Mouse (Mus musculus) C2C12 (cell line): ENCODE measurements around the gene Acy3.

ENCODE experiments used
- CEBPB ChIP-seq: IDR thresholded peaks from one replicate; pipeline ENCODE4 v1.6.1; 2011; ENCODE audit warnings: low read depth, mild to moderate bottlenecking, control low read depth, moderate library complexity
- CTCF ChIP-seq: IDR thresholded peaks from one replicate; pipeline ENCODE4 v1.5.1; 2011; ENCODE audit not compliant: control insufficient read depth, insufficient read depth, insufficient read length
- MAX ChIP-seq: IDR thresholded peaks from one replicate; pipeline ENCODE4 v1.6.1; 2011; ENCODE audit warnings: mild to moderate bottlenecking, control low read depth
- MYOG ChIP-seq: IDR thresholded peaks from one replicate; pipeline ENCODE4 v1.6.1; 2011; ENCODE audit not compliant: control insufficient read depth, insufficient read length; ENCODE audit errors: extremely low read depth
- USF1 ChIP-seq: IDR thresholded peaks from one replicate; pipeline ENCODE4 v1.6.1; 2011; ENCODE audit warnings: low read depth, mild to moderate bottlenecking, control low read depth, moderate library complexity

GRCm38 (mm10) chr19:3980917-3981316 is 5.5 kb upstream of the Acy3 start:
- TF ChIP-seq CTCF, result no peak
- no peak for TF ChIP-seq MYOG
- TF ChIP-seq MAX, result no peak
- no peak for TF ChIP-seq USF1
- TF ChIP-seq CEBPB, result no peak
